Mouse (Mus musculus) small intestine, adult 2 months (tissue): Measurements from ENCODE around the gene BC005561.

Source experiments
- CTCF ChIP-seq: fragments of 200-500 bp; IDR thresholded peaks from 2 replicates; pipeline ENCODE4 v1.5.1; 2012; ENCODE audit warnings: low read depth, mild to moderate bottlenecking, control low read depth, inconsistent platforms, low read length, moderate library complexity, mixed read lengths; ENCODE audit not compliant: insufficient replicate concordance, insufficient read length; ENCODE audit errors: extremely low read depth
- POLR2A ChIP-seq: fragments of 200-500 bp; IDR thresholded peaks from 2 replicates; pipeline ENCODE4 v1.6.1; 2012; ENCODE audit warnings: low read depth, mild to moderate bottlenecking, control low read depth, inconsistent platforms, low read length, moderate library complexity

- TF ChIP-seq POLR2A, result no peak
- no peak for TF ChIP-seq CTCF
Observed at GRCm38 (mm10) chr5:104468586-104468985, 39.6 kb upstream of the BC005561 start.
